Mouse (Mus musculus): ENCODE results near the gene Pcolce.
"Not testable (repeated sequence)": the region's sequence is repeated elsewhere in the genome, so short reads cannot be mapped to it uniquely, and the experiment has no call there.

Gene Pcolce

DNA sequence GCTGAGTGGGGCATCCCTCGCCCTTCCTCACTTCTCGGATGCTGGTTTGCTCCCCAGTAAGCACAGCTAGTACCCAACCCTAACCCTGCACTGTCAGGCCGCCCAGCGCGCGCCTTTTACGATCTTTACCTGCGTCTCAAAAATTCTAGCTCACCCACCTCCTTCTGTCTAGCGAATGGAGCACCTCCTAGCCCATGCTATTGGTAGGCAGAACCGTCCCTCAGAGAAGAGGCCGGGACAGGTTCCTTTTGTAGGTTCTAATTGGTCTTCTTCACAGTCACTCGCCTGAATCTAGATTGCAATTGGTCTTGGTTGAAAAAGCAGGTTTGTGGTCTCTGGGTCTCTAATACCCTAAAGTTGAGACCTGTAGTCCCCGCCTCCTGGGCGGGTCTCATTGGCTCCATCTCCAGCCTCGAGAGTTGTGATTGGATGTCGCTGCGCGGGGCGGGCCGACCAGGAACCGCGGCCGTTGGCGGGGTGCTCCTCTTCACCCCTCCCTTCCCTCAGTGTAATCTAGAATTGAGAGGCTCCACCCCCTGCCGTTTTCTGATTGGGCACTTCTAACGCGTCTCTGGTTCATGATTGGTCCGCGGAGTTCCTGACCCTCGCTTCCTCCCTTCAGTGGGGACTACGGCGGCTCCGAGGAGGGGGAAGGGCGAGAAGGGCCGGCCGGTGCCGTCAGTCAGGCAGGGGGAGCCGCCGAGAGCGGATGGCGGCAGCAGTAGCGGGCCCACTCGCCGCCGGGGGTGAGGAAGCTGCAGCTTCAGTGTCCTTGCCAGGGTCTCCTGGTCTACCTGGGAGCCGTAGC, 15.1 kb upstream of the Pcolce start, which contains the start of the genes Fbxo24, Lrch4 and Gm20605:
Gene Fbxo24 (minus strand): TSS at position 505 of the 808 bp plus-strand sequence.
Gene Lrch4 (plus strand): TSS at position 624 of the 808 bp plus-strand sequence.
Gene Gm20605 (plus strand): TSS at position 678 of the 808 bp plus-strand sequence.
- peak; percentile 99 to 100 for DNase-seq

DNA sequence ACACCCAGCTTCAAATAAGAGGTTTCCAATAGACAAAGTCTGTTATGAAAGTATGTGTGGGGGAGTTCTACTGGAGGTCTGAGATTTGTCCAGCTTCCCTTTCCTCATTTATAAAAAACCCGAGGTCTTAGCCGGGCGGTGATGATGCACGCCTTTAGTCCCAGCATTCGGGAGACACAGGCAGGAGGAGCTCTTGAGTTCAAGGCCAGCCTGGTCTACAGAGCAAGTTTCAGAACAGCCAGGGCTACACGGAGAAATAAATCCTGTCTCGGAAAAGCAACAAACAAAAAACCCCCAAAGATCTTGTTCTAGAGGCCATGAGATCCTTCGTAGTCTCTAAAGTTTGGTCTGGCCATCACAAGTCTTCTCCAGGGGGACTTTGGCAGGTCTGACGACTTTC, 14.4 kb upstream of the Pcolce start:
- peak in 1 of 2 experiments; percentile 49 for DNase-seq

DNA sequence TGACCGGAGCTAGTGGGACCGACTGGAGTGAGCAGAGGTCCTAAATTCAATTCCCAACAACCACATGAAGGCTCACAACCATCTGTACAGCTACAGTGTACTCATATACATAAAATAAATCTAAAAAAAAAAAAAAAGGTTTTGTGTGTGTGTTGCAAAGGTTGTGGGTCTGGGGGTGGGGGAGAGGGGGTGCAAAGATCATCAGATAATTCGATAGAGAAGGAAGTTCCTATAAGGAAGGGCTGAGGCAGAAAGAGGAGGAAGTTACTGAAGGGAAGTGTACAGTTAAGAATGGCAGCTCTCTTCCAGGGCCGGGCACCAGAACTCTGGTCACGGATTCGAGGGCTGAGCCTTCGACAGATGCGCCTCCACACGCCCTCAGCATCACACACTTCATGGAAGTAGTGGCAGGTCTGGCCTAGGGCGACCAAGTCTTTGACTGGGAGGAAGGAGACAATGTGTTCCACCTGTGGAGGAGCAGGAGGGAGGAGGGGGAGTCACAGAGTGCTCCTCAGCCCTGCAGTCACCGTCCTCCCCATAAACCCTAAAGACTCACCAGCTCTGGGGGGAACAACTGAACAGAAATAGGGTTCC, 10.4 kb upstream of the Pcolce start:
- DNase-seq, result no peak

DNA sequence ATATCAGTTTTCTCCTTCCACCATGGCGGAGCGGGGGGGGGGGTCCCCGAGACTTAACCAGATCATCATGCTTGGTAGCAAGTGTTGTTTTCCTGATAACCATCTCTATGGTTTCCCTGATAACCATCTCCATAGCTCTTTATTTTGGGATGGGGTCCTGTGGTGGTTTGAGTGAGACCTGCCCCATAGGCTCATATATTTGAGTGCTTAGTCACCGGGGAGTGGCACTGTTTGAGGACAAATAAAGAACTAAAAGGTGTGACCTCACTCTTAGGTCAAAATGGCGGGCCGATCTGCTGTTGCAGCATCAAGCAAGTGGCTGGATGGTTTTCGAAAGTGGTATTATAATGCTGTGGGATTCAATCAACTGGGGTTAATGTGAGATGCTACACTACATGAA, 1.8 kb upstream of the Pcolce start:
- DNase-seq, result no peak

DNA sequence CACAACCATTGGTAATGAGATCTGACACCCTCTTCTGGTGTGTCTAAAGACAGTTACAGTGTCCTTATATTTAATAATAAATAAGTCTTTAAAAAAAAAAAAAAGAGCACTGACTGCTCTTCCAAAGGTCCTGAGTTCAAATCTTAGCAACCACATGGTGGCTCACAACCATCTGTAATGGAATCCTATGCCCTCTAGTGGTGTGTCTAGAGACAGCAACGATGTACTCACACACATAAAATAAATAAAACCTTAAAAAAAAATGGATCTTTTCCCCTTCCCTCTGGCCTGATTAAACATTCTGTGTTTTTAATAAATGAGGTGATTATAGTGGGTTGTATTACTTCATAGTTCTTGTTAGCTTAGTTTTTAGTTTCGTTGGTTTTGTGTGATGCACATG, 1.3 kb upstream of the Pcolce start:
- not testable (repeated sequence) for DNase-seq

DNA sequence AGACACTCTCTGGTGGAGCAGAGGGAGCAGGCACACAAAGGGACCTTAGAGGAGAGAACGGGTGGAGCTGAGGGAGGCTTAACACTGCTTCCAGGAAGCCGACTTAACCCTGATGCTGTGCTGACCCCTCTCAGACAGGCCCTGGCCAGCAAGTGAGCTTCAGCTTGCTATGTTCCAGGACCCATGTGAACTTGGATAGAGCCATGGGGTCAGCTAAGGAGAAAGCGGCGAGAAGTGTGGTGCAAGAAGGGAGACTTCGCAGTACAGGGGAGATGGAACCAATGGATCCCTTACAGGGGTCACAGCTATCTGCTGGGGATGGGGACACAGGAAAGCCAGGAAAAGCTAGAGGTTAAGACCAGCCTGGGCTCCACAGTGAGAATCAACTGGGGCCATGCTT, 508 bp downstream of the Pcolce start:
- DNase-seq, result no peak

DNA sequence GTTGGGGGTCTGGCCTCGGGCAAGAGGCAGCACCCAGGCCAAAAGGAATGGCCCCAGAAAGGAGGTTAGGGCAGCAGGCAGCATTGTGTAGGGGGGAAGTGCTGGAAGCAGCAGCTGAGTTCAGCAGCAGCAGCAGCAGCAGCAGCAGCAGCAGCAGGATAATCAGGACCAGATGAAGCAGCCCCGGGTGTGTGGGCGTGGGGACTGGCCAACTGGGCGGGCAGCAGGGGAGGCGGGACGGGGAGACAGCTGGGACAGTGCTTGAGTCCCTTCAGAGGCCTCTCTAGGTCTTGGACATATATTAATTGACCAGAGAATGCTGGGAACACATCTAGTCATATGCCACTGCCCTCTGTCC, 2.4 kb downstream of the Pcolce start:
- DNase-seq, result peak; percentile 70 to 88

DNA sequence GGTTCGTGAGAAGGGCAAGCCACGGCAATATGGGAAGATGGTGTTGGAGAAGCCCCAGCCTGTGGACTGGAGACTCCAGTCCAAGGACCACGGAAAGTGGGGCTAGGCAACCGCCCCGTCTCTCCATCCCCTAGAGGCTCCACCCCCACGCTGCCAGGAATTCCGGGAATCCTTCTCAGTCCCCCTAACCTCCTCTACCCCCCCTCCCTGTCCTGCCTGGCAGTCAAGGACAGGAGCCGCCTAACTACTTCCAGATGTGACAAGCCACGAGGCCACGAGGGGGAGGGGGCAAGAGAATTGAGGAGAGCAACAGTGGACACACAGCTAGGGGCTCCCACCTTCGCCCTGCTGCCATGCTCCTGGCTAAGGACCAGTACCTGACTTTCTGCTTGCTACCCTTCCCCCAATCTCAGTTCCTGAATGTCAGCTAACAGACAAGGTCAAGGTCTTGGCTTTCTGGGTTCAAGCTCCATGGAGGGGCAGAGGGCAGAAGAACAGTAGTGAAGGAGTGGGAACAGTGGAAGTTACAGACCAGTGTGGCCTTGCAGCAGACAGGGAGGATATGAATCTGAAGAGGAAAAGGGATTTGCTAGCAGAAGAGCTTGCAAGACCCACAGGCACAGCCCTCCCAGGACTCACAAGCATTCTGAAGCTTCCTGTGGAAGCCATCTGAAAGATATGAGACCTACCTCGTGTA, 2.9 kb downstream of the Pcolce start:
- peak; percentile 78 to 88 for DNase-seq

DNA sequence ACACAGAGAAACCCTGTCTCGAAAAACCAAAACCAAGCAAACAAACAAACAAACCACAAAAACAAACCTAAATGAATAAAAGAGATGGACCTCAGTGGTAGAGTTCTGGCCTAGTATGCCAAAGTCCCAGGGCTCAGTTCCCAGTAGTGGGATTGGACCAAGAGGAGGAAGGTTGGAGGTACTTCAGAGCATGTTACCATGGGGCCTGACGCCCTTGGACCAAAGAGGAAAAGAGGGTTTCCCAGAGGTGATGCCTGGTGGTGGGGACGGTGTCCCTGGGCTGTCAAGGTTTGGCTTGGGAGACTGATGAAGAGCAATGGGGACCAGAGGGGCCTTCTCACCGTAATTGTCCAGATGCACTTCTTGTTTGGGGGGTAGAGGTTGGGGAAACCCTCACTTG, 3.5 kb downstream of the Pcolce start:
- no peak for DNase-seq

DNA sequence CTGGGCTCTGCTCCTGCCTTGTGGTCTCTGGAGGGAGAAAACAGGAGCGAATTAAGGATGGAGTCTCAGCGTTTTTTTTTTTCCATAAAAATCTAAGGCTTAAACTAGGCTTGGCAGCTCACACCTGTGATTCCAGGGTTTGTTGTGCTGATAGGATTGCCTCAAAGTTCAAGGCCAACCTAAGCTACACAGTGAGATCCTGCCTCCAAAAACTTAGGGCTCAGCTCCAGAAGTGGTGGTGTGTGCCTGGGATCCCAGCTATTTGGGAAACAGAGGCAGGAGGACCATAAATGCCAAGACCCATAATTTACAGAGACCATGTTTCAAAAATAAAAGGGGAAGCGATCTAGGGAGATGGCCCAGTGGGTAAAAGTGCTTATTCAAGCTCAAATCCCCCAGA, 4.3 kb downstream of the Pcolce start:
- no peak for DNase-seq

DNA sequence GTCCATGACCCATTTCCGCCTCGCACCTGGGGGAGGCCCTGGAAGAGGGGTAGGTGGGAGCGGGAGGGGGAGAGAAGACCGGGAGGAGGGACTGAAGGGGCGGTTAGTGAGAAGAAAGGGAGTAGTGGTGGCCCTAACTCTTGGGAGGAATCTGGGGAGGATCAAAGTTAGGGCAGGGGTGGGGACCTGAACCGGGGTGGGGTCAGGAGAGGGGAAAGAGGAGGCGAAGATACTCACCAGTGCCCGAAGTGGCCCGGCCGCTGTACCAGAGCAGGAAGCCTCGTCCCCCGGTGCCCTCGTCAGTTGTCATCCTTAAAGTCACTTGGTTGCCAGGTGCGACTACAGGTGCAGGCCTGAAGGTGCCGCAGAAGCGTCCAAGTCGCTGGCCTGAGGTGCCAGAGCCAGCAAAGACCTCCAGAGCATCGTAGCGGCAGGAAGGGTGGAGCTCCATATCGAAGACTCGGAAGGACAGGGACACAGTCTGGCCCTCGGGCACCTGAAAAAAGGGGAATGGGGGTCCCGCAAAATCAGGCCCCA, 4.9 kb downstream of the Pcolce start:
- peak in 1 of 2 experiments; percentile 47 for DNase-seq

DNA sequence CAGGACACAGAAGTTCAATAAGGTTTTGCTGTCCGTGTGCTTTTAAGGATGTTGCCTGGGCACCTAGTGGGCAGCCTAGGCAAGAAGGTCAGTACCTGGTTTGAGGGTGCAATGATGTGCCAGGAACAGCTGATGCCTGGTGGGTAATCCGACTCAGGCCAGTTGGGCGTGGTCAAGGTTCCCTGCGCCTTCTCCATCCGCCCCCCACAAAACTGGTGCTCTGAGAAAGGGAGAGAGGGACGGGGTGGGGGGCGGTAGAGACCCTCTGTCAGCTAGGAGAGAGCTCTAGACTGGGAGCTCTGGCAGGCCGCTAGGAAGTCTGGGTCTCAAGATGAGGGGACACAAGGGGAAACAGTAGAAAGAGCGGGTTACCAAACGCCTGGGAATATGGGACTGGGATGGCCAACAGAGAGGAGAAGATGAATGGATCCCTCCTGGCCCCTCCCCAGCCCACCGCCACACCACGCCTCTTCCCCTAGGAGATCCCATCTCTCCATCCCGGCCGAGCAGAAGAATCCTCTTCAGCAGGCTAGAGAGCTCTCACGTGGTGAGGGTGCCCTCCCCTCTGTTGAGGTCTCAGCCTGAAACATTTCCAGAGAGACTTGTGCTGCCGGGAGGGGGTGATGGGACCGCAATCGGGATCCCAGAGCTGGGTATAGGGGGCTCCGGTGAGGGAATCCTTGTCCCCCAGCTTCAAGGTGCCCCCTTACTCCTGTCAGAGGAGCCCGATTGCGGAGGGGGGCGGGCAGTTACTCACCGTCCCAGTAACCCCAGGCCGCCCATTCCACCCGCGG, 5.5 kb downstream of the Pcolce start:
- no peak for DNase-seq

DNA sequence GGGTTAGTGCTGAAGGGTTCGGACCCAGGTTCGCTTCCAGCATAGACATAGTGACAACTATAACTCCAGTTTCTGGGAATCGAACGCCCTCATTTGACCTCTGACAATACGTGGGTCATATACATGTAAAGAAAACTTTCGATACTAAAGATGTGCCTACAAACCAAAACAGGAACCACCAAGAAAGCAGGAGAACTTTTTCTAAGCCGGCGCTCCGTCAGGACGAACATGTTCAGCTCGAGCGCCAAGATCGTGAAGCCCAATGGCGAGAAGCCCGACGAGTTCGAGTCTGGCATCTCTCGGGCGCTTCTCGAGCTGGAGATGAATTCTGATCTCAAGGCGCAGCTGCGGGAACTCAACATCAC, 12.2 kb downstream of the Pcolce start:
- DNase-seq, result peak in 1 of 2 experiments; percentile 46

DNA sequence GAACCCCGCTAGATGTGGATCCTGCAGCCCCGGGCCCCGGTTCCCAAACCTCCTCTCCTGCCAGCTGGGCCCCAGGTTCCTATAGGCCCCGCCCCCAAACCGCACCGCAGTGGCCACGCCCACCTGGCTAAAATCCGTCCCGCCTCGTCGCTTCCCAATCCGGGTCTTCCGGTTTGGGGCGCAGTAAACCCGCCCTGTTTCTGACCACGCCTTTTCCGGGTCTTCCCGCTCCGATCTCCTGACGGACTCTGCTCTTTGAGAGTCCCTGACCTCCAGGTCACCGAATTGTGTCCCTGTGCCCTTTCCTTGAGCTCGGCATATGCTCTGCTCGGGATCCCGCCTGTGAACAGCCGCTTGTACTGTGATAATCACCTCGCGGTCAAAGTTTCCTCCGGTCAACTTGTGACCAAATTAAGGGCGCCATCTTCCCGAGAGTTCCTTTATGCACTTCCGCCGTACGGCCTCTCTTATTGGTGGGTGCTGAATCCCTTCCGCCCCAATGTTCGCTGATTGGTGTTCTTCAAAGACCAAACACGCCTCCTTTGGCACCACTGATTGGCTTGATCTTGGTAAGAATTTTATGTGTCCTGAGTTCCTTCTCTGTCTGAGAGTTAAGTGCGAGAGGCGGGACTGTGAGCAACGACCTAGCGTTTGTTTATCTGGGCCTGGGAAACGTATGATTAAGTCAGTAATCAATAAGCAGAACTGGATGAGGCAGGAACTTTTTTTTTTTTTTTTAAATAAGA, 12.8 kb downstream of the Pcolce start, which contains the start of gene Mospd3:
Gene Mospd3 (minus strand): TSS at position 440 of the 746 bp plus-strand sequence.
- DNase-seq, result peak; percentile 96 to 97

DNA sequence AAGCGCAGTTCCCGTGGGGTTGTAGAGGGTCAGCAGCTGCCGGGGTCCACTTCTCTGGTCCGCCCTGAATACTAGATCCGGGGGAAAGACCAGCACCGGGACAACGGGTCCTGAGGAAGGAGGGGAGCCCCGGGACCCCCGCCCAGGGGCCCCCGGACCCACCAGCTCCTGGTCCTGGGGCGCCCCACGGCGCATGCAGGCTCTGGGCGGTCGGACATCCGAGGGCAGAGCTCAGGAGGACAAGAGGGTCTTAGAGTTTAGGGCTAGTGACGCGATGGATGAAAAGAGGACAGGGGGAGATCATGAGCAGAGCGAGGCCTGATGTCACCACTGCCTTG, 13.3 kb downstream of the Pcolce start:
- no peak for DNase-seq

DNA sequence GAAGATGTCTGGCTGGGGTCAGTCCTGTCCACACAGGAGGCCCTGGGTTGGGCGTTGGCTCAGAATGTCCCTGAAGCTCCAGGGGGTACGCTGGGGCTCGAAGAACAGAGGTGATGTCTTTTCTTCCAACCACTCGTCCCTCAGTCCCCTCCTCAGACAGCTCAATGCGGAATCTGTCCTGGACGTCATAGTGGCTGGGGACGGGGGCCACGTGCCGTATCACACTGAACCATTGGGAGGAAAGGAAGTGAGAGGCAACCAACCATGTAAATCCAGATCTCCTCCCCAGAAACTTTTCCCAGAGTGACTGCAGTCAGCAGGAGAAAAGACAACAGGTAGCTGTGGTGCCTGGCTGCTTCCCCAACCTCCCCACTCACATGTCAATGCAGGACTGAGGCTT, 14.0 kb downstream of the Pcolce start:
- DNase-seq, result no peak

DNA sequence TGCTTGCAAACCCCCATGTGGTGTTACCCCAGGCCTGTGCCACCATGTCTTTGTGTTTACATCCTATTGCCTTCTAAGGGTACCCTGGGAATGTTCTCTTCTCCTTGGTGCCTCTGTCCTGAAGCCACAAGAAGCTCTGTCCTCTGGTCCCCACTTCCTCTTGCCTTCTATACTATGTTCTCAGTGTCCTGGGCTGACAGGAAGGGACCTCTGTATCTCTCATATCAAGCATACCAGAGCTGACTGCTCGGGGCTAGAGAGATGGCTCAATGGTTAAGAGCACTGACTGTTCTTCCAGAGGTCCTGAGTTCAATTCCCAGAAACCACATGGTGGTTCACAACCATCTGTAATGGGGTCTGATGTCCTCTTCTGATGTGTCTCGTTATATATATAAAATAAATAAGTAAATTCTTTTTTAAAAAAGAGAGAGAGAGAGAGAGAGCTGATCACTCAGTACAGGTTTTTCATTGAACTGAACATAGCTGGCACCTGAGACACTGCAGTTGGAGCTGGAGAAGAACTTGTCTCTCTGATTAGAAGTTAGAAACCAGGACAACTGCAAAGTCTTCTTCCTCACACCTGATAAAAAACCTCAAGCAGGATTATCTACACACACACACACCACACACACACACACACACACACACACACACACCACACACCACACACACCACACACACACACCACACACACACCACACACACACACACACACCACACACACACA, 15.3 kb downstream of the Pcolce start:
- no peak for DNase-seq

DNA sequence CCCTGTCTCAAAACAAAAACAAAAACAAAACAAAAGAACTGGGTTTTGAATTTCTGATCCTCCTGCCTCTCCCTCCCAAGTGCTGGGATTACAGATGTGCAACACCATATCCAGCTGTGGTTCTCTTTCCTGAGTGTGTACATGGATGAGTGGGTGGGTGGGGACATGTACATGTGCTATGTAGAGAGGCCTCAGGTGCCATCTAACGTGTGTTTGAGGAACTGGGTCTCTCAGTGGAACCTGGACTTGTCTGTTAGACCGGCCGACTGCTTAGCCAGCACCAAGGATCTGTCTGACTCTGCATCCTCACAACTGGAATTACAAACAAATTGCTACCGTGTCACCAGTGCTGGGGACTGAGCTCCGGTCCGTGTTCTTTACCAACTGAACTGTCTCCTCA, 16.0 kb downstream of the Pcolce start:
- DNase-seq, result no peak

DNA sequence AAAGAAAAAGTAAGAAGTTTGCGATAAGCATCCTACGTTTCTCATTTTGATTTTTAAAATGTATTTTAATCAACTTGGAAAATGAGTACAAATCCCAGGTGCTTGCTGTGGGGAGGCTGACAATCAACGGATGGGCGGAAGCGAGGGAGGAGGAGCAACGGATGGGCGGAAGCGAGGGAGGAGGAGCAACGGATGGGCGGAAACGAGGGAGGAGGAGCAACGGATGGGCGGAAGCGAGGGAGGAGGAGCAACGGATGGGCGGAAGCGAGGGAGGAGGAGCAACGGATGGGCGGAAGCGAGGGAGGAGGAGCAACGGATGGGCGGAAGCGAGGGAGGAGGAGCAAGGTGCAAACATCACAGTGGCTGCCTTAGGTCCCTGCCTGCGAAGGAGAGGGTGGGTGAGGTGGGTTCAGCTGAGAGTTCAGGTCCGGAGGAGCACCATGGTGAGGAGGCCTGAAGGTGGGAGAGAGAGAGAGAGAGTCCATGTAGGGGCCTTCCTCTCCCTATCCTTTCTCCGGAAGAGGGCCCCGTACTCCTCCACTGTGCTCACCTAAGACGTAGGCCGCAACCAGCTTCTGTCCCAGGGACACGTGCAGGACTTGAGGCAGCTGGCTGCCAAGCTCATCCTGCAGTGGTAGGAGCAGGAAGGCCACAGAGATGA, 16.9 kb downstream of the Pcolce start:
- DNase-seq, result peak in 1 of 2 experiments; percentile 45

DNA sequence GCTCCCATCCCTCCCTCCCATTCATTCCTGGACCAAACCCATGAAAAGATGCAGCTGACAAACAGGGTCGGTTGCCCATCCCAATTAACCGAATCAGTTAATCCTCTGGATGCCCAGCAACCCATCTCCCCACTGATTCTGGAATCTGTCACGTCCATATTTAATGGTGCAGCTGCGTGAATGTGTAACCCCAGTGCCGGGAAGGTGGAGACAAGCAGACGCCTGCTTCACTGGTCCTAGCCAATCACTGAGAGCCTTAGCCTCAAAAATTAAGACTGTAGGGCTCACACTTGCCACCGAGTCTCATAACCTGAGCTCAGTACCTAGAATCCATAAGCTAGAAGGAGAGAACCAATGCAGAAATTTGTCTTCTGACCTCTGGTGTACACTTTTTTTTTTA, 17.7 kb downstream of the Pcolce start:
- DNase-seq, result no peak

DNA sequence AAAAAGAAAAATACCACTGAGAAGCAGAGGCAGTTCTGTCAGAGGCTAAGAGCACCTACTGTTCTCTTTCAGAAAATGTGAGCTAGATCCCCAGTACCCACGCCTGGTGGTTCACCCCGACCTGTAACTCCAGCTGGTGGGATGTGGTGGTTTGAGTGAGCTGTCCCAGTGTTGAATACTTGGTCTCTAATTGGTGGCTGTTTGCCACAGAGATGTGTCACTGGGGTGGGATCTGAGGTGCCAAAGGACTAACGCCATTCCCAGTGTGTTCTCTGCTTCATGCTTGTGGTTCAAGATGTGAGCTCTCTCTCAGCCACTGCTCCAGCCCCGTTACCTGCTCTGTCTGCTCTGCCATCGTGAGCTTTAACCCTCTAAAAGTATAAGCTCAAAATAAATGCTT, 23.1 kb downstream of the Pcolce start:
- no peak for DNase-seq

Measured in lung, postnatal 4 days (tissue).